ENCODE assay signal across 13 mouse cellular contexts in the genomic region with DNA sequence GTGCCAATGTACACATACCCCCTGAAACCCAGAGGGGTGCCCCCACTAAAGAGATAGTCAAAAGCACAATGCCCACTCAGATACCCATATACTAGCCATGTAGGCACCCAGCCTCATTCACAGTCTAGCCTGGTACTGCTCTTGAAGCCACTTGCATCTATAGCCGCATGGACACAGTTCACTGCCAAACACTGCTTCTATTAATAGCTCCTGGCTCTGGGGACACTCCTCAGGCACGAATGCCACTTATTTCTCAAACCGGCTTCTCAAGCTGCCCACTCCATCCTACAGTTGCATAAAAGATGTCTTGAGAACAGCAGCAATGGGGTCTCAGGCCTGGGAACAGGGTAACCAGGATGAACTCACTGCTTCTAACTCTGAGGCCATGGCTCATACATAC.
DNase-seq lines count a peak whose midpoint lies in the region; ATAC-seq lines count a peak whose summit lies in the region.
"Had no signal": no experiment of that assay in that cellular context is flagged by ENCODE, and none has a peak within 500 bp of the region (broad histone marks: within the 10 kb centered on the region; RNA-seq: fewer than 3 reads in every experiment).

No protein-coding gene starts in this region.

- 52% methylated on average over 3 of the region's 3 CpGs for WGBS in midbrain, embryonic 14.5 days
- 55% methylated on average over 3 of the region's 3 CpGs for WGBS in midbrain, embryonic 15.5 days
- 79% methylated on average over 3 of the region's 3 CpGs for WGBS in forebrain, embryonic 12.5 days

- no peak for DNase-seq in cerebellum, postnatal 4 days (ENCODE audit: low spot score in 2 of 2)
- no peak for DNase-seq in midbrain, embryonic 14.5 days
- DNase-seq in heart, postnatal 14 days = peak; percentile 5 to 41
- peak; percentile 30 to 40 for DNase-seq in lung, postnatal 4 days
- no peak for DNase-seq in spleen, adult 12 weeks (ENCODE audit: low spot score)
- DNase-seq: adrenal gland, postnatal 36 days; kidney, postnatal 25 days had no signal

- no peaks in the 10 kb centered on the region for H3K36me3 ChIP-seq in midbrain, embryonic 14.5 days (ENCODE audit: control insufficient read depth, insufficient read depth, low read length)
- no peaks in the 10 kb centered on the region for H3K36me3 ChIP-seq in midbrain, embryonic 15.5 days (replicated peaks)
- no peaks in the 10 kb centered on the region for H3K36me3 ChIP-seq in forebrain, embryonic 12.5 days (replicated peaks)
- H3K36me3 ChIP-seq: limb, embryonic 10.5 days; neural tube, embryonic 15.5 days had no signal

- H3K4me3 ChIP-seq in midbrain, embryonic 14.5 days (replicated peaks; ENCODE audit: low read depth, low read length) = no peak overlapping the region
- no peak overlapping the region for H3K4me3 ChIP-seq in midbrain, embryonic 15.5 days
- H3K4me3 ChIP-seq in forebrain, embryonic 12.5 days (replicated peaks) = no peak overlapping the region
- H3K4me3 ChIP-seq: heart, adult 2 months; limb, embryonic 10.5 days; neural tube, embryonic 15.5 days had no signal

- no peak overlapping the region for H3K9ac ChIP-seq in midbrain, embryonic 14.5 days (replicated peaks; ENCODE audit: low read length)
- H3K9ac ChIP-seq in midbrain, embryonic 15.5 days = no peak overlapping the region
- no peak overlapping the region for H3K9ac ChIP-seq in forebrain, embryonic 12.5 days
- H3K9ac ChIP-seq: neural tube, embryonic 15.5 days had no signal

- peak; percentile 34; the same call in 1 of the 2 replicates for ATAC-seq in cerebellum, adult (ENCODE audit: insufficient number of reproducible peaks, low FRiP score, low TSS enrichment)
- ATAC-seq in midbrain, embryonic 14.5 days (ENCODE audit: low FRiP score, low TSS enrichment) = no peak
- no peak for ATAC-seq in midbrain, embryonic 15.5 days (replicated peaks)
- ATAC-seq in forebrain, embryonic 12.5 days (ENCODE audit: low FRiP score) = no peak

- H3K4me1 ChIP-seq in midbrain, embryonic 14.5 days (ENCODE audit: control insufficient read depth, insufficient read depth, low read length) = peaks cover 13% of the 10 kb centered on the region
- peaks cover 22% of the 10 kb centered on the region for H3K4me1 ChIP-seq in midbrain, embryonic 15.5 days
- H3K4me1 ChIP-seq in forebrain, embryonic 12.5 days = peaks cover 23% of the 10 kb centered on the region

- no peak overlapping the region for H3K4me2 ChIP-seq in midbrain, embryonic 14.5 days (ENCODE audit: low read length)
- no peak overlapping the region for H3K4me2 ChIP-seq in midbrain, embryonic 15.5 days
- H3K4me2 ChIP-seq in forebrain, embryonic 12.5 days = no peak overlapping the region
- H3K4me2 ChIP-seq: neural tube, embryonic 15.5 days had no signal

- no peaks in the 10 kb centered on the region for H3K9me3 ChIP-seq in midbrain, embryonic 14.5 days (ENCODE audit: control insufficient read depth, low read length)
- no peaks in the 10 kb centered on the region for H3K9me3 ChIP-seq in midbrain, embryonic 15.5 days
- H3K9me3 ChIP-seq in forebrain, embryonic 12.5 days = no peaks in the 10 kb centered on the region
- H3K9me3 ChIP-seq: limb, embryonic 10.5 days; neural tube, embryonic 15.5 days had no signal

- intact Hi-C loops in heart, postnatal 14 days (cut with DNase I) = no loop called here

- H3K27ac ChIP-seq in midbrain, embryonic 14.5 days (replicated peaks; ENCODE audit: low read depth, low read length) = 0 out of 2 replicates have a peak overlapping the region, but pooled peaks have one; percentile 20
- H3K27ac ChIP-seq in midbrain, embryonic 15.5 days = no peak overlapping the region
- H3K27ac ChIP-seq in forebrain, embryonic 12.5 days = no peak overlapping the region
- H3K27ac ChIP-seq: heart, adult 2 months; limb, embryonic 10.5 days; neural tube, embryonic 15.5 days had no signal

- H3K27me3 ChIP-seq in midbrain, embryonic 14.5 days (ENCODE audit: control insufficient read depth, insufficient read depth, low read length) = no peaks in the 10 kb centered on the region
- no peaks in the 10 kb centered on the region for H3K27me3 ChIP-seq in midbrain, embryonic 15.5 days (replicated peaks)
- no peaks in the 10 kb centered on the region for H3K27me3 ChIP-seq in forebrain, embryonic 12.5 days
- H3K27me3 ChIP-seq: neural tube, embryonic 15.5 days had no signal

Comparison
In these comparisons a context has a peak if more than half of its experiments do, and no peak if none do; other contexts are left out.
1. DNase-seq: peak in heart, postnatal 14 days (2 of 2) and lung, postnatal 4 days (2 of 2); none in cerebellum, postnatal 4 days (0 of 2), midbrain, embryonic 14.5 days (single experiment) and spleen, adult 12 weeks (single experiment).